Mouse (Mus musculus): ENCODE data around the gene A3galt2.

The A3galt2 gene

DNA sequence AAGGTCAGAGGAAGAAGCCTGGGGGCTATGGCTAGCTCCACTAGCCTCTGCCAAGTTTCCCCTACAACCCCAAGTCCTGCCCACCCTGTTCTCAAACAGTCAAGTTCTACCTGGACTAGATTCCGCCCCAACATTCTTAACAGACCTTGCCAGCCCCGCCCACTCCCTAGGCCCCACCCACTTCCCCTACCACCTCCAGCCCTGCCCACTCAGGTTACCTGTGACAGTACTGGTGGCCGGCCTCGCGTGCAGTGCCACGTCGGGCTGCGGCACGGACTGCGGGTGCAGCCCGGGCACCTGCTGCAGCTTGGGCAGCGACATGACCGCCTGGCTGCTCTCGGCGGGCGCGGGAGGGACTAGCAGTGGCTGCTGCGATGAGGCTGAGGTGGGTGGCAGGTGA lies 34.5 kb downstream of the A3galt2 start:
- DNase-seq (ENCODE audit: low read depth in 2 of 2, low spot score in 2 of 2), result no peak

DNA sequence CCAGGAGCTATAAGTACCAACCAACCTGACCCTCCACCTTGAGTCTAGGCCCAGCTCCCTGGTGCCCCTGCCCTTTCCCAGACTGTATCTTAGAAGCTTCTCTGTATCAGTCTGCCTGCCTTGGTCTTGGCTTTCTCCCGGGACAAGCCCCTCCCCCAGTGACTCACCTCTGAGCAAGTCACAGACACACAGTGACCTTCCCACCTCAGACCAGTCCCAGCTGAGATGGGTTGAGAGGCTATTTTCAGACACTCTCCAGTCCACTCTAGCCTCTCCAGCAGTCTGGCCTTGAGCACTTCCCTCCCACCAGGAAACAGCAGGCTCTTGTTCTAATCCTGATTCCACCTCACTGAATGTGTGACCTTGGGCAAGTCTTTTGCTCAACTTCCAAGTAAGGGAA lies 38.5 kb downstream of the A3galt2 start:
- DNase-seq (ENCODE audit: low read depth in 2 of 2, low spot score in 2 of 2), result no peak

DNA sequence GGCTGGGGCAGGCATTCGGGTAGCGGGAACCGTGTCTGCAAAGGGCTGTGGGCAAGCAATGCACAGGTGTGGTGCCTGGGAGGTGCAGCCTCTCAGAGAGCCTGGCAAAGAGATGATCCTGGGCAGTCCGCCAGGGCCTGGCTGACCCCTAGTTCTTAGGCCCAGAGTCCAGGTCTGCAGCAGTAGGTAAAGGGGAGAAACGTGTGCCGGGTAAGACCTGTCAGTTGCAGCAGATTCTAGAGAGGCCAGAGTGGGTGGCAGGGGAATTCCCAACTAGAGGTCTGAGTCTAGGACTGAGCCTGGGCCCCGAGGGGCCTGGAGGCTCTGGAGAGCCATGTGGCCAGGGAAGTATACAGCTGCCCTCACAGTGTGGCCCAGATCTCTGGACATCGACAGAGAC lies 39.0 kb downstream of the A3galt2 start:
- DNase-seq (ENCODE audit: low read depth in 2 of 2, low spot score in 2 of 2), result no peak

DNA sequence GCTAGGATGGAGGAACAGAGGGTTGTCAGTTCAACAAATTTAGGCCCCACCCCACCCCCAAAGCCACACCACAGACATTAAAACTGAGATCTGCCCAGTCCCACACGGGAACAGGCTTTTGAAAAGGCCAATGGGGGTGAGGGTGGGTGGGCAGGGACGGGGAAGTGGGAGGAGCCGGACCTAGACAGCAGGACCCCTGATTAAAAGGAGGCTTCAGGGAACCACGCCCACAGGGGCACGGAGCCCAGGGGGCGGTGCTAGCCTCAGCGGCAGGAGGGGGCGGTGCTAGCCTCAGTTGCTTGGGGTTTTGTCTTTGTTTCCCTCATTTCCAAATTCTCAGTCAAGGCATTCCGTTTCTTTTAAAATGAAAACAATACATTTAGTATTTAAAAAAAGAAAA lies 40.4 kb downstream of the A3galt2 start:
- no peak for DNase-seq (ENCODE audit: low read depth in 2 of 2, low spot score in 2 of 2)

DNA sequence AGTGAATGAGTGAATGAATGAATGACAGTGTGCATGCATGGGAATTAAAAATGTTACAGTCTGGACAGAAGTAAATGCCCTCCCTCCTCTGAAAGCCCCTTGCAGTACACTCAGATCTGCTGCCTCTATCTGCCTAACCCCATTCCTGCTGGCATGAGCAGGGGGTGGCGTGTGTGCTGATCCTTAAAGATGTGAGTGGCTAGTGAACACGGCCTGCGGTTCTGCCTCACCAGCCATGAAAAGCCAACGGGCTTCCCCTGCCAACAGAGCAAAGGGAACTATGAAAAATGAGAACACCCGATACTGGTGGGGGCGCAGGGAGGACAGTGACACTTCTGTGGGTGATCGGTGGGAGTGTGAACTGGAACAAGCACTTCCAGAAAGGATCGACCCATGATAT lies 41.6 kb downstream of the A3galt2 start:
- no peak for DNase-seq (ENCODE audit: low read depth in 2 of 2, low spot score in 2 of 2)

DNA sequence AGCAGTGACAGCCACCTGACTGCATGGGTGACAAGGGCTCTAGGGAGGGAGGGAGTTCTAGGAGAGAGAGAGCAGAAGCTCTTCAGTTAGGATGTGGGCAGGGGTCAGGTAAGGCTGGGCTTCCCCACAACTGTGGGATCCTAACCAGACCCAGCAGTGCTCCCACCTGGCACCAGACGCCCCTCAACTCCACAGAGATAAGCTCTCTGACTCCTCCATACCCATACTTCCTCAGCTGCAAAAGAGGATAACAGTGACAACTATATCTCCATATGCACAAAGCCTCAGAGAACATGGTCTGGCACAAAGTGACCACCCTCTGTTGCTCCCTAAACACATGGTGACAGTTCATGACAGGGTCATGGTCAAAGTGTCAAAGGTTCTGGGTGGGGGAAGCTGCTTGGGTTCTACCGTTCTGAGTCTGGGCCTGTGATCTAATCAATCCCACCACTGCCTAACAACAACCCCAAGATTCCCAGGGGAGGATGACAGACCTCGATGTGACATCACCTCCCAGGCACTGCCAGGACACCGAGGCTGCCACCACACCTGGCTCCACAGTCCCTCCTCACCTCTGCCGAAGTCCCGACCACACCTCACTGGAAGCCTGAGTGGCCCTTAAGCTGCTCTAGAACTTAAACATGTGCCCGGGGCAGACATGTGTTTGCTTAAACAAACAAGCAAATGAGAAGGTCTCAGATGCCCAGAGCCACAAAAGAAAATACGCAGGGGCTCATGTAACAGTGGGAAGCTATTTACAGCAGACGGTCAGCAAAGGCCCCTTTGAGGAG lies 46.7 kb downstream of the A3galt2 start:
- no peak for DNase-seq (ENCODE audit: low read depth in 2 of 2, low spot score in 2 of 2)

DNA sequence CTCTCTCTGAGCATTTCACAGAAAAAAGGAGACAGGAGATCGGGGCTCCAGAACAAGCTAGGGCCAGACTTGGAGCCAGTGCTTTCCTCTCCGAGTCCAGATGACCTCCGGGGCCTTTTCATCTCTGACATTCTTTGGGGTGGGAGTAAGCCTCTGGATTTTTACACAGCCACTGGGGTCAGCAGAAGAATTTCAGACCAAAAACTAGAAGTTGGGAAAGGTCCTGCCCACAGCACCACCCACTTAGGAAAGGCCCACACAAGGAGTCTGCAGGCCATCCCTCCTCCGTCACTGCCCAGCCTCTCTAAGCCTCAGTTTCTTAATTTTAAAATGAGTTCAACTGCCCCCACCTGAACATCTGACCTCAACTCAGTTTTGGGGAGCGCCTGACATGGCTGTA lies 48.4 kb downstream of the A3galt2 start:
- no peak for DNase-seq (ENCODE audit: low read depth in 2 of 2, low spot score in 2 of 2)

DNA sequence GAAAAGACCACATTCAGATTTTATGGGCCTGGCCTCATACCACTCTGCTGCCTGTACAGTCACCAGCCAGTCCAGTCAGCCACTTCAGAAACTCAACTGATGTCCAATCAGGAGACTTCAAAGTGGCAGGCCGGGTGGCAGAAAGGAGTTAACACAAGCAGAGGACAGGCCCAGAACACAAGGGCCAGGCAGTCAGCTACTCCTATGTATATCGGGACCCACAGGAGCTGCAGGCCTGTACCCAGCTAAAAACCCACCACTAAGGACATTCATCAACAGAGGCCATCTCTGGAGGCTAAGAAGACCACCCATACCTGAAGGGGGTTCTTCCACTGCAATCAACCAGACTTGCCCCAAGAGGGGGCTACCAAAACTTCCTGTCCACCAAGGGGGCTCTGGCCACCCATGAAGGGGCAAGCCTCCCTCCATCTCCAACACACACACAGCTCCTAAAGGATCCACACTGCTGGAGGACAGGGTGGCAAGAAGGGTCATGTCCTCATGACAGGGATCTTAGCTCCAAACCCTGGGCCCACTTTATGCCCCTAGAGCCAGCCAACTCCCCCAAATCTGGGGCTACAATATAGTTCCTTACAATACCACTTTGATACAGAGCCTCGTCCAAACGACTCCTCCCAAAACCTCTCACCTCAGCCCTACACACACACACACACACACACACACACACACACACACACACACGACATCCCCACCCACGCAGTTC lies 49.4 kb downstream of the A3galt2 start:
- DNase-seq (ENCODE audit: low read depth in 2 of 2, low spot score in 2 of 2), result peak in 1 of 2 experiments; percentile 5

DNA sequence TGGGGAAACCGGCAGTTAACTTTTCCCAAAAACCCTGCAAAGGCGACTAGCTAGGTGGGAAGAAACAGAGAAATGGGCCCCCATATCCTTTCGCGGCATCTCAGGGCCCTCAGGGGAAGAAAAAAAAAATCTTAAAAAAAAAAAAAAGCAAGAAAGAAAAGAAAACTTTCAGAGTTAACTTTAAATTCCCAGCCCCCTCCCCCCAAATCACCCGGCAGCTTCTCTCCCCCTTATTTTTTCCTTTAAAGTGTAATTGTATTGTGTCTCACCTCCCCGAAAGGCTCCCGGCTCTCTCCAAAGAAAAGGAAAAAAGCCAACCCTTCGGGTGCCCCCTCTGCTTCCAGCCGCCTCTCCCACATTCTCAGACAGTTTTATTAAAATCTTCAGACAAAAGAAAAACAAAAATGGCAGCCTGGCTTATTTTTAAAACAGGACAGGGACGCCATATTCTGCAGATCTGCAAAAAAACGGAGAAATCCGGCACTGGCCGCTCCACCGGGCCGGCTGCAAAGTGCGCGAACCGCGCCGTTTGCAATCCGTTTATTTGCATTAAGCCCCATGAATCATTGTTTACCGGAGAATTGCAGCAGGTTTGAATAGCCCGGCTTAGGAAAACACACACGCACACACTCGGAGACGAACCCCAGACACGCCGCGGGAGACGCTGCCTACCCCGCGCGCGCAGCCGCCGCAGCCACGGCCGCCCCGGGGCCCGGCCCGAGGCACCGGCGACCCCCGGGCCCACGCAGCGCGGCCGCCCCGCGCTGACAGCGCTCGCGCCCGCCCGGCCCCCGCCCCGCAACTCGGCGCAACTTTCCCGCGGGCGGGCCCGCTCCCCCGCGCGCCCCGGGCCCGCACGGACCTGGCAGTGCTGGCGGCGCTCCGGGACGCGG lies 50.2 kb downstream of the A3galt2 start:
- DNase-seq (ENCODE audit: low read depth in 2 of 2, low spot score in 2 of 2), result peak in 1 of 2 experiments; percentile 40

DNA sequence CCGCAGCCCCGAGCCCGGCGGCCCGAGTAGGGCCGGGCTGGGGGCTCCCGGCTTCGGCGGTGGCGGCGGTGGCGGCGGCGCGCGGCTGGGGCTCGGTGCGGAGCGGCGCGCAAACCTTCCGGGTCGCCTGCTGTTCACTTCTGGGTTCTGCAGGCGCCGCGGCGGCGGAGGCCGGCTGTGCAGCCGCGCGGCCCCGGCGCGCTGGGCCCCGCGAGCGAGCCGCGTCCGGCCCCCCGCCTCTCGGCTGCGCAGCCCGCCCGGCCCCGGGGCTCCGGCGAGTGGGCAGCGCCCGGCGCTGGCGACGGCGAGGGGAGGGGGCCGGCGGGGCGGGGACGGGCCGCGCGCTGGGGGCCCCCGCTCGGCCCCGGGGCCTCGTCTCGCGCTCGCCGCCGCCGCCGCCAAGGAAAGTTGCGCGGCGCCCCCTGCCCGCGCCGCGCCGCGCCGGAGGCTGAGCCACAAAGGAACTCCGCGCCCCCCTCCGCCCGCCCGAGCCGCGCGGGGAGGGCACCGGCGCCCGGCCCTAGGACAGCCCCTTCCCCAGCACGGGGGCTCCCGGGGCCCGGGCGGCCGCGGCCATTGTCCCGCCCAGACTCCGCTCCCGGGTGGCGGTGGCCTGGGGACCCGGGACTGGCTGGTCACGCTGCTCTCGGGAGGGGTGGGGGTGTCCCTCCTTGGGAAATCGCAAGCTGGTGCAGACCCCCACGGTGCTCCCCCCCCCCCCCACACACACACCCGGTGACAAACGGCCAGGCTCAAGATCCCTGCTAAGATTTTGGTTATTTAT lies 51.1 kb downstream of the A3galt2 start, which contains the start of gene Zfp362:
TSS of gene Zfp362 (minus strand) at position 3 of the 784 bp plus-strand sequence.
- DNase-seq (ENCODE audit: low read depth in 2 of 2, low spot score in 2 of 2), result peak; percentile 32 to 43

DNA sequence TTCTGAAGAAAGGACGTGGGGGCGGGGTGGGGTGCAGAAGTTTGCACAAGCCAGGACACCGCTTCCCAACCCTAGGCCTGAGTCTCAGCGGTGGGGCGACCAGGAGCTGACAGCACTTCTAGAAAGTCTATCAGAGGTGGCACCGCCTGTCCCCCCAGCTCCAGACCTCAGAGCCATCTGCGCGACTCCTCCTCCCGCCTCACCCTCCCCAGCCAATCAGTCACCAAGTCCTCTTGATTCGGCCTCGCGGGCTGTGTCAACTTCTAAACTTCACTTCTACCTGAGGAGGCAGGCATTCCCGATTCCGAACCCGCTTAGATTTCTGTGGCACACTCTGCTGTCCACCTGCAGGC lies 51.6 kb downstream of the A3galt2 start:
- peak in 1 of 2 experiments; percentile 10 for DNase-seq (ENCODE audit: low read depth in 2 of 2, low spot score in 2 of 2)

DNA sequence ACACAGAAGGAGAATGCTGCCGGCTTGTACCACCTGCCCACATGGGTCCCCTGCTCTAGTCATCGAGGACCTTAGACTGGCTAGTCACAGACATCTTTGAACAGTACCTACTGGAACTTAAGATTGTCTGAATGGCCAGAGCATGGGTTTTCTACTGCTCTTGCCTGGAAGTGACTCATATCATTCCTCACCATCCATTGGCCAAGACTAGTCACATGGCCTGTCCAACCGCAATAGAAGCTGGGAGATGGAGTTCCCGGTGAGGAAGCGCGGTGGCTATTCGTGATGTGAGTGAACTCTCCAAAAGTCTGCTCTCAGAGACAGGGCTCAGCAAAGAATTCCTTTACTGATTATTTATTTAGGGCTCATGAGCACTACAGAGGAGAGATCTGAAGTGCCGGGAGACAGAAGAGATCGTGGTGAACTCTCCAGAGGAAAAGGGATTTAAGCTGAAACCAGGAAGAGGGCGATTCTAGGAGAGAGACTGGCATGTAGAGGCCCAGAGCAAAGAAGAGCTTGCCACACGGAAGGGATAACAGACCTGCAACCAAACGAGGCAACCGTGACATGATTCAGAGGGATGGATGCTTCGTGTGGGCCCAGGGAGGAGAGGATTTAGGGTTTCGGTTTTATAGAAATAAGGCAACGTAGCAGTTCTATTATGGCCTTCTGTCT lies 56.4 kb downstream of the A3galt2 start:
- peak; percentile 18 to 27 for DNase-seq (ENCODE audit: low read depth in 2 of 2, low spot score in 2 of 2)

DNA sequence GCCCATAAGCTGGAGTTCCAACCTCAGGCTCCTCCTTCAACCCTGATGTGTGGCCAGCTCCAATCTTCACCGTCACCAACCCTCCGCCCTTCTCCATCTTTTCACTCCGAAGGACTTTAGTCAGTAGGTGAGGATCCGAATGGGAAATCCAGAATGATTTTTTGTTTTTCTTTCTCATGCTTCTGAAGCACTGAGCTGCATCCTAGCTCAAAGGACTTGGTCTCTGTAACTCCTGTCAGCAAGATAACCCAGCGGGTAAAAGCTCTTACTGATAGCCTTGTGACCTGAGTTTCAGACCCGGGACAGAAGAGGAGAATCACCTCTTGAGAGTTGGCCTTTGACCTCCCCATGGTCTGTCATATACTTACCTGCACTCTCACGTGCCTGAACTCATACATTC lies 61.8 kb downstream of the A3galt2 start:
- no peak for DNase-seq (ENCODE audit: low read depth in 2 of 2, low spot score in 2 of 2)
